In genomic region chr7:135239441-135239840, GRCm38 (mm10) we compare ENCODE assay signal across 44 mouse cellular contexts. TPM values are rescaled to one million over a fixed set of nuclear protein-coding genes. Genes with fewer than 3 reads are reported as not detected.
"Had no signal": no experiment of that assay in that cellular context is flagged by ENCODE, and none has a peak within 500 bp of the region (broad histone marks: within the 10 kb centered on the region; RNA-seq: fewer than 3 reads in every experiment).

No protein-coding gene starts in this region.

- H3K27ac ChIP-seq: limb, embryonic 10.5 days; limb, embryonic 12.5 days; limb, embryonic 13.5 days; limb, embryonic 15.5 days; liver, embryonic 12.5 days; liver, embryonic 13.5 days; liver, embryonic 14.5 days; liver, embryonic 15.5 days; lung, embryonic 15.5 days; macrophage; midbrain, embryonic 10.5 days; midbrain, embryonic 12.5 days; midbrain, embryonic 13.5 days; midbrain, embryonic 15.5 days; neural tube, embryonic 12.5 days had no signal

- DNase-seq: left cerebral cortex, postnatal 4 days; liver; liver, embryonic 13.5 days; liver, postnatal 0 days; lung, adult 18-20 months; lung, adult 2 months; lung, embryonic 14.5 days; lung, postnatal 10 days; lung, postnatal 14 days; lung, postnatal 36 days; lung, postnatal 4 days; midbrain, embryonic 14.5 days had no signal

- H3K36me3 ChIP-seq: limb, embryonic 10.5 days; limb, embryonic 12.5 days; limb, embryonic 13.5 days; limb, embryonic 15.5 days; liver, embryonic 12.5 days; liver, embryonic 13.5 days; liver, embryonic 15.5 days; lung, embryonic 15.5 days; midbrain, embryonic 10.5 days; midbrain, embryonic 12.5 days; midbrain, embryonic 13.5 days; midbrain, embryonic 15.5 days; neural tube, embryonic 12.5 days had no signal

- H3K9me3 ChIP-seq: limb, embryonic 10.5 days; limb, embryonic 12.5 days; limb, embryonic 13.5 days; limb, embryonic 15.5 days; liver, embryonic 12.5 days; liver, embryonic 13.5 days; liver, embryonic 15.5 days; lung, embryonic 15.5 days; megakaryocyte, embryonic 14.5 days; midbrain, embryonic 10.5 days; midbrain, embryonic 12.5 days; midbrain, embryonic 13.5 days; midbrain, embryonic 15.5 days; neural tube, embryonic 12.5 days had no signal

- H3K27me3 ChIP-seq: limb, embryonic 12.5 days; limb, embryonic 13.5 days; limb, embryonic 15.5 days; liver, embryonic 12.5 days; liver, embryonic 13.5 days; liver, embryonic 15.5 days; lung, embryonic 15.5 days; megakaryocyte, embryonic 14.5 days; midbrain, embryonic 12.5 days; midbrain, embryonic 13.5 days; midbrain, embryonic 15.5 days; neural tube, embryonic 12.5 days had no signal

- H3K4me1 ChIP-seq: liver, embryonic 12.5 days; liver, embryonic 13.5 days; liver, embryonic 15.5 days; megakaryocyte, embryonic 14.5 days; midbrain, embryonic 12.5 days; midbrain, embryonic 15.5 days; neural tube, embryonic 12.5 days had no signal

- H3K4me3 ChIP-seq: limb, embryonic 10.5 days; limb, embryonic 12.5 days; limb, embryonic 13.5 days; limb, embryonic 15.5 days; liver, embryonic 12.5 days; liver, embryonic 13.5 days; liver, embryonic 15.5 days; lung, embryonic 15.5 days; megakaryocyte, embryonic 14.5 days; midbrain, embryonic 10.5 days; midbrain, embryonic 12.5 days; midbrain, embryonic 13.5 days; midbrain, embryonic 15.5 days; myocyte; neural tube, embryonic 12.5 days had no signal

RNA-seq across cellular contexts. Expression of gene Nps, which starts 19.1 kb away (rescaled TPM):
- total RNA-seq: left cerebral cortex, postnatal 14 days; left cerebral cortex, postnatal 25 days; left cerebral cortex, postnatal 36 days; left cerebral cortex, postnatal 4 days; liver, adult 2 months; megakaryocyte progenitor cell, adult 5-6 weeks; megakaryocyte, adult 5-6 weeks; megakaryocyte-erythroid progenitor cell, adult 5-6 weeks; midbrain, postnatal 0 days; monocyte, adult 5-6 weeks had no signal
- polyA plus RNA-seq: limb, embryonic 10.5 days; limb, embryonic 11.5 days; liver, adult 2 months; liver, embryonic 11.5 days; liver, embryonic 12.5 days; liver, embryonic 13.5 days; liver, embryonic 14.5 days; liver, embryonic 15.5 days; liver, embryonic 16.5 days; lung, adult 2 months; lung, embryonic 14.5 days; lung, embryonic 16.5 days; lung, postnatal 0 days; macrophage; midbrain, embryonic 10.5 days; midbrain, embryonic 11.5 days; midbrain, embryonic 12.5 days; midbrain, embryonic 13.5 days; midbrain, embryonic 14.5 days; midbrain, postnatal 0 days; neural tube, embryonic 11.5 days had no signal
